Mouse (Mus musculus): ENCODE measurements around the gene Olfr786.

DNA sequence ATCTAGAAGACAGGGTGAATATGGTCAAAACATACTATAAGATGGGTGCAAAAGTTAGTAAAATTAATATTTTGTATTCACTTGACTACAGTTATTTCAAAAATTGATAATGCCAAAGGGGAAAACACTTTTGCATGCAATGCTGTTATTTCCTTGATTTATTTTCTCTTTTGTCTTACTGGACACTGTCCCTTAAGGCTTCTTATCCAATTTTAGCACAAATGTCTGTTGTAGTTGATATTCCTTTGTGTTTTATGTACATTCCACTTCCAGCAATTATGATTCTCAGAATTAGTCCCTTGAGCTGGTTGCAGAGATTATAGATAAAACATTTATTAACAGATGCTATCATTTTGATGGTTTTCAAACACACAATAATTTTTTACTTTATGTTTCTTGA, at the start of gene Olfr786:
- no peak for TF ChIP-seq CTCF (IDR thresholded peaks at IDR 0.05; ENCODE audit: extremely low read depth, insufficient read length, insufficient replicate concordance, low read depth, low read length)
- TF ChIP-seq POLR2A (IDR thresholded peaks at IDR 0.05; ENCODE audit: low read depth, low read length), result no peak
